Mouse (Mus musculus) ovary, postnatal 10 days (tissue): Measurements from ENCODE around the gene Tepsin.

Experiments used
- DNase-seq: peaks from one replicate; pipeline ENCODE4 v3.0.0; 2022; ENCODE audit warnings: low spot score

Gene Tepsin

DNA sequence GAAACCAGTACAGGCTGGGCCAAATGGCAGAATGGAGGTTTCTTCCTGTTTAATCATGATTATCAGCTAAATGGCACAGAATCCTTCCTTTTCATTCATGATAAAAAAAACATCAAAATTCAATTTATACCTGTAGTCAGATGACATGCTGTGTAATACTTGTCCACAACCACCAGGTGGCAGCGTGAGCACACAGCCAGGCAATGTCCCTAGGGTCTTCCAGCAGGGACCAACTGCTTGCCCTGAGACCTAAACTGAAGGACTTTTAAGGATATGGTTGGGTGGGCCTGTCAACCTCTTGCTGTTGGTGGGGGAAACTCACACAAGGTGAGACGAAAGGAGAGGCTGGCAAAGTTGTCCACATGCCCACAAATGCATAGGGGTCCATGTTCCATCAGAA is 12.5 kb upstream of the Tepsin start:
- DNase-seq, result no peak

DNA sequence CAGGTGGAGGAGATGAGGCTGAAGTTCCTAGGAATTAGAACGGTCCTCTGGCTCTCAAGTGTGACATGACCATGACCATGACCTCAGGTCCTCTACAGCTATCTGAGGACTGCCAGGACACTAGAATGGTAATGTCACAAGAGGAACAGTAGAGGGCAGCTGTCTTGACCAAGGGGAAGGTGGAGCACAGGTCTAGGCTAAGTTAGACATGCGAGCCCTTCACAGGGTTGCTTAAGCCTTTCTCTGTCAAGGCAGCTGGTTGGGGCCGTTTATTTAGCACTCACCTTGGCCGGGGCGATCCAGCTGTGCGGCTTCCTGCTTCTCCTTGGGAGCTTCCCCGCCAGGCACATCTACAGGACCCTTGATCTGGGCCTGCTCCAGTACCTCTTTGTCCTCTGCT is 12.0 kb upstream of the Tepsin start:
- DNase-seq, result no peak

DNA sequence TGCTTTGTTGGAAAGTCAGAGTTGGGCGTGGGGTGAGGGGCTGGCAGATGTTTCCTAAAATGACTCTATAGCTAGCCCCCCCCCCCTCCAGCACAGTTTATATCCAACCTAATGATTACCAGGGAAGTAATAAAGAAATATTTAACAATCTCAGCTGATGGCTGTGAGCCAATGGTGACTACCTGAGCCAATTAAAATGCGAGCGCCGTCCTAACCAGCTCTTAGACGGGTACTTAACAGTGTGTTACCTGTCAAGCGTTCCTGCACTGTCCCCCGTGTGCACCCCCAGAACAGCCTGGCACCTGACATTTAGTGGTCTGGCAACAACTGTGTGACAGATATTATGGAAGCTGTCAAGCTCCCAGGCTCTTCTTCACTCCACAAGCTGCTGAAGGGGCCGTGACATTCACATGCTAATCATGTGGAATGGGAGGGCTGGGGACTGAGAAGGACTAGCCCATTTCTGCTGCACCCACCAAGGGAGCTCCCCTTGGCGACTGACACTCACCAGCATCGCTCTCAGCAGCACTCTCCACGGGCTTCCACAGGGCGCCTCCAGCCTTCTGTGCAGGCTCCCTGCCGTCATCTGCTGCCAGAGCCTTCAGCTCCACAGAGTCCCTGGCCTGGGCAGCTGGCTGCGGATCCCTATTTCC is 11.2 kb upstream of the Tepsin start:
- DNase-seq, result no peak

DNA sequence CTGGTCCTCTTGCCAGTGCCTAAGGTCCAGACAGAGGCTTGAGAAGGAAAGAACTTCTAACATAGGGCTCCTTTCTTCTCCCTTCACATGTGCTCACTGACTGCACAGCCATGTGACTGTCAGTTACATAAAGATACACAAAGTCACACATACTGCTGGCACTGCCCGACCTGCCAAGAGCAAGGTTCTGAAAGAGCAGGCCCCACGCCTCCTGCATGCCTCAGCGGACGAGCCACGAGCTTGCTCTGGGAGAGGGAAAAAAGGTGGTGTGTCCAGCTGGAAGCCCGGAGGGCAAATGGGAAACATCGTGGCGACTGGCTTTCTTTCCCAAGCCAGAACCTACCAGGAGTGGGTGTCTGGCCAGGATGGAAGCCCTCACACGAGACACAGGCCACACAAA is 9.3 kb upstream of the Tepsin start:
- DNase-seq, result no peak

DNA sequence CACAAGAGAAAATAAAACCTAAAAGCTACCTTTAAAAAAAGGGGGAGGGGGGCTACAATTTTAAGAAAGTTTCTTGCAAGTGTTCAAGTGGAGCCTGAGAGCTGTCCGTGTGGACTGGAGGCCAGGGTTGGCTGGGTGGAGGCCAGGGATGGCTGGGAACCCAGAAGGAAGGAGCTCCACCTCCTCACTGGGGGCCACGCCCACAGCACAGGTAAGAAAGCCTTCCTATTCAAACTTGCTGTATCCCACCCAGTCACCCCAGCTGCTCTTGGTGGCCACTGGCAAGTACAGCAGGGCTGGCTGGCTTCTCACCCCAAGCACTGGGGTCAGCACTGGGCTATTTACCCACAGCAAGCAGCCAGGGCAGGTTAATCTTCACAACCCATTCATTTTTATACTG is 8.5 kb upstream of the Tepsin start:
- DNase-seq, result no peak

DNA sequence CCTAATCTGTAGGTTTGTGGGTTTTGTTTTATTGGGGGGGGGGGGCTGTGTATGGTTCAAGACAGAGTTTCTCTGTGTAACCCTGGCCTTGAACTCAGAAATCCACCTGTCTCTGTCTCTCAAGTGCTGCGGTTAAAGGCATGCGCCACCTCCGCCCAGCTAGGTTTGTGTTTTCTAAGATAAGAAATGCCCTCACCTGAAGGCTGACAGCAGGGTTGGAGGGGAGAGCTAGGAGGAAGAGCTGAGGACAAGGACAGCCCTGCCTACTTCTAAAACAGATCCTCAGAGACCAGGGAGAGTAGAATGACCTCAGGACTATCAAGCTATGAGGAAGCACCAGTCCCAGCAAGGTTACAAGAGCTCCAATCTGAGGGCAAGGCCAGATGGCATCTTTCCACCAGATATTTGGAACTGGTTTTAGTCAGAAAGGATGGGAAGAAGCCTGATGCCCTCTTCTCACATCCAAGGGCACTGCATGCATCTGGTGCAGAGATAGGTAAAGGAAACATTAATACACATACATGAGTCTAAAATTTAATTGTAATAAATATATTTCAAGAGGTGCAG is 5.0 kb upstream of the Tepsin start:
- no peak for DNase-seq

DNA sequence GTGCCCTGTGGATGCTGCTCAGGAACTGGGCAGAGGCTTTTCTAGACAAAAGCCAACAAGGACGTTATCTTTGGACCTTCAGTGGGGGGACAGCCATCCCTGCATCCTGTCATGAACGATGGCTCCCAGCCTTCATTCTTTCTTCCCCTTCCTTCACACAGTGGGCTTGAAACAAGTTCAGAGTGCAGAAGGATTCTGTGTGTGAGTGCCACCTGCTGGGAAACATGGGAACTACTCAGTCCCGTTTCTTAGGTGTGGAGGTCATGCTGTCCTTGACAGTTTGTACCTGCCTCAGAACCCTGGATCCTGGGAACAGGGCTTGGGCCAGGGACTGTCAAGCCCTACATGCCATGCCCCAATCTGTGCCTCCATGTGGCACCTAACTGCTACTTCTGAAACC is 2.5 kb upstream of the Tepsin start:
- DNase-seq, result peak; percentile 40

DNA sequence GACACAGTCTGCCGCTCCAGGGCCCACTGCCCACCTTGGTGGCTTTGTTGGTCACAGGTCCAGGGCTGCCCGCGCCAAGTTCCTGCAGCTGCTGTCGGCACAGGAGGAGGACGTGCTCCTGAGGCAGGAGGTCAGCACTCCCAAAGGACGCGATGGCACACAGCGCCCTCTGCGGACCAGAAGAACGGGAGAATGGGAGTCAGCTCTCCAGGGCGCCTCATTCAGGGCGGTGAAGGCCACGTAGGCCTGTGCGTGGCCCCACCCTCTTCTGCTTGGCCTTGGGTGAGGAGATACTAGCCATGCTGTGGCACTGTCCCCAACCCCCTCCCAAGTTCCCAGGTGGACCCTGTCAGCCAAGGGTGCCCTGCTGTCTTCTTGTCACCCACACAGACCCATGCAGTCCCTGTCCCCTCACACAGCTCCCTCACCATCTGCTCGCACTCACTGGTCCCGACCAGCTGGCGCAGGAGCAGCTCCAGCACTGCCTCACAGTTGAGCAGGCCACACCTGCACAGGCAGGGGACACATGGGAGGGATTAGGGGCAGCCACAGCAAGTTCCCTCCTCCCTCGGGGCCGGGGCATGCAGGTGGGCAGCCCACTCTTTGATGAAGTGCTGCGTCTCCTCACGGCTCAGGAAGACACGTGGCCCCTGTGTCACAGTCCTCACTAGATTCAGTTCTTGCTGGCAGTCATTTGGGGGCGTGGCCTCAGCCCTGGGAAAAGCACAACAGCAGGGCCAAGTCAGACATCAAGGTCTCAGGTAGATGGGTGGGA is 5.5 kb downstream of the Tepsin start:
- DNase-seq, result no peak

DNA sequence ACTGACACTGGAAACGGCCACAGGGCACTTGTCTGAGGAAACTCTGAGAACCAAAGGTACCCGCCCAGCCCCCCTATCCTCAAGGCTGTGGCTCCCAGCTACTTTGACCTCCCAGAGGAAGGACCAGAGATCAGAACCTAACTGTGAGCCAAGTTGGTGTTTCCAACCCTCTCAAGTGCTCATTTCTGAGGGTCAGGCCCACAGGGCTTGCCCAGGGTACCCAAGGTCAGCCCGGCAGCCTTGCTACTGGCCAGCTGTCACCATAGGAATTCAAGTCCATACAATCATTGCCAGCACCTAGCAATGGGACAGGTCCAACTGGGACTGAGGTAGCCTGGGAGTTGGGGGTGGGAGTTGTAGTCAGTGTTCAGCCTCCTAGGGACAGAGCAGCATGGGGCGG is 7.9 kb downstream of the Tepsin start:
- DNase-seq, result no peak

DNA sequence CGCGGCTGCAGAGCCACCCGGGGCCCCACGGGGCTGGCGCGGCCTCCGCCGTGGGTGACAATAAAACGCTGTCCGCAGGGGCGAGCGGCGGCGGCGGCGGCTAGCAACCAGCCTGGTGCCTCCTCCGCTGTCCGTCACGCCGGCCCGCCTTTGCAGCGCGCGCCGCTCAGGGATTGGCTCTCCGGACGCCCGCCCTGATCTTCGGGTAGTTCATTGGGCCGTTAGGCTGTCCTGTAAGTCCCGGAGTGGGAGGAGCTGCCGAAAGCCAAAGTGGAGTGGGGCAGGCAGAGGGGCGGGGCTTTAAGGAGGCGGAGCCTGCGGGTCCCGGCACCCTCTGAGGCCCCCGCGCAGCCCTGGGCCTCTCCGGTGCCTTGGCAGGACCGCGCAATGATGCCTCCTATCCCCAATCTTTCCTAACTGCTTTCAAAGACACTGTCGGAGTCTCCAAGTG is 11.8 kb downstream of the Tepsin start, which contains the start of gene Cep131:
Cep131 (minus strand) TSS at position 126 of the 451 bp plus-strand sequence.
- peak; percentile 88 for DNase-seq

DNA sequence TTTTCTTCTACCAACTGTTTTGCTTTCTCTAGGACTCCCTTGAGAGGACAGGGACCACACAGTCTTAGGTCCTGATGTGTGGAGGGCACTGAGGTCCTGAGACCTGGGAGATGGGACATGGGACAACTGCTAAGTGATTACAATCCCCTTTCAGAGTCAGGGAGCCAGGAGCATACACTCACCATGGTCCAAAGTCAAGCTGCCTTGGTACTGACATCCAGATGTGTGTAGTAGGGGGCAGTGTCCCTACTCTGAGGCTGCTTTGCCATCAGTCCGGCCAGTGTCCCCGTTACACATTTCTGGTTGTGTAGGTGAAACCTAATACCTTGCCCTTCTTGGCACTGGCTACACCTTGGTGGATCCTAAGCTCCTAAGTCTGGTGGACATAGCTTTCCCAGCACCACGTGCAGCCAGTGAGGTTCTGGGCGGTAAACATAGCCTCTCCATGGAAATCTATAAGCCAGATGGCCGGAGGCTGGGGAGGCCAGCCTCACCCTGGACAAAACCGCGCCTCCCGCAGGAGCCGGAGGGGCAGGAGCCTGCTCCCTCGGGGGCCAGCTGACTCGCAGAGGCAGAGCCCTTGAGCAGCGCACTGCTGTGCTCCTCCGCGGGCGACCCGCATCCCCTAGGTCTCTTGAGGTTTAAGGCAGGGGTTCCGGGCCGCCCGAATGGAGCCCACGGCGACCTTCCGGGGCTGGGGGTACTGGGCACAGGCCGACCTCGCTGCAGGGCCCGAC is 12.5 kb downstream of the Tepsin start:
- DNase-seq, result peak; percentile 15

DNA sequence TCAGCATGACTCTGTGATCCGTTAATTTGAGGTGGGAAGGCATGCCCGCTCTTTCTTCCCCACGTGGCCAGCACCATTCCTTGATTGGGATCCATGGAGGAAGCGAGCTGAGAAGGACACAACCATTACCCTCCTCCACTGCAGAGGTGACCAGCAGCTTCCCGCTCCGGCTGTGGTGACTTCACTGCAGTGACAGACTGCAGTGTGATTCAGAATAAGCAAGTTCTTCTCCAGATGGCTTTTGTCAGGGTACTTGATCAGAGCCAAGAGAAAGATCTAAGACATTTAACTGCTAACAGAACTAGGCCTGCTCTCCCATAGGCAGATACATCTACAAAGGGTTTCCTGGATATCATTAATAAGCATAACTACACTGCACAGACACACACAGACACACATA is 18.2 kb downstream of the Tepsin start:
- DNase-seq, result no peak

DNA sequence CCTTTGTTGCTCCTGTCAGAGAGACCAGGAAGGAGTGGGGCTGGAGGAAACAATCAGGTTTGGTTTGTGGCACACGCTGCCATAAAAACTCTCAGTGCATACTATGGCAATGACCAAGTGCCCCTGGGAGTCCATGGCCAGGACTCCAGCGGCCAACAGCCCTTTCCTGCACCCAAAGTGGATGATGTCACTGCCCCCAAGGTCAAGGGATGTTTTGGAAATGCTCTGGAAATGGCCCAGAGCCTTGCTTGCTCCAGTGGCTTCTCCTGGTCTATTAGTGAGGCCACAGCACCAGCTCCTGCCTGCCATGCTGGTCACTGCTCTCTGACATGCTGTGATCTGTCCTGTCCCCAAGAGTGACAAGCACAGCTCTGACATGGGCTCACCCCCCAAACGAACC is 22.3 kb downstream of the Tepsin start:
- no peak for DNase-seq

DNA sequence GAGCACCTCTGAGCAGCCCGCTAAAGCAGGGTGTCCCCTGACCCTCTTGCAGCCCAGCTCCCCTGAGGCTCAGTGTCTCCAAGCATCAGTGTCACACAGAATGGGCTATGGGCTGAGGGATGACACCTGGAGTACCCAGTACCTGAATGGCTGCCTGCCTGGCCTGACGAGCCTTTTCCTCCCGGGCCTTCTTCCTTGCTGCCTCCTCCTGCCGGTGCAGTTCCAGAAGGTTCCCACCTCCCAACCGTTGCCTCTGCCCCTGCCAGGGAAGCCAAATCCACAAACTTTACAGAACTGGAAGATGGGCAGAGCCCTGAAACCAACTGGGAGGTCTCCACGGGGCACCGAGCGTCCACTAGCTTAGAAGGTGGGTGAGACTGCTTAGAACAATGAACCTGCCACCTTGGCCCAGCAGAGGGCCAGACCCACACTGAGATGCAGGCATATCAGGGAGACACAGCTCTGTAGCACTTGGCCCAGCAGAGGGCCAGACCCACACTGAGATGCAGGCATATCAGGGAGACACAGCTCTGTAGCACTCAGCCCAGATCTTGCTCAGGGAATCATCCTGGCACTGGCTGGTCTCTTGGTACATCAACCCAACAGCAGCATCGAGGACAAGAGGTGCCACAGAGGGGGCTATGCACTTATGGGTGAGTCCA is 25.4 kb downstream of the Tepsin start:
- no peak for DNase-seq

DNA sequence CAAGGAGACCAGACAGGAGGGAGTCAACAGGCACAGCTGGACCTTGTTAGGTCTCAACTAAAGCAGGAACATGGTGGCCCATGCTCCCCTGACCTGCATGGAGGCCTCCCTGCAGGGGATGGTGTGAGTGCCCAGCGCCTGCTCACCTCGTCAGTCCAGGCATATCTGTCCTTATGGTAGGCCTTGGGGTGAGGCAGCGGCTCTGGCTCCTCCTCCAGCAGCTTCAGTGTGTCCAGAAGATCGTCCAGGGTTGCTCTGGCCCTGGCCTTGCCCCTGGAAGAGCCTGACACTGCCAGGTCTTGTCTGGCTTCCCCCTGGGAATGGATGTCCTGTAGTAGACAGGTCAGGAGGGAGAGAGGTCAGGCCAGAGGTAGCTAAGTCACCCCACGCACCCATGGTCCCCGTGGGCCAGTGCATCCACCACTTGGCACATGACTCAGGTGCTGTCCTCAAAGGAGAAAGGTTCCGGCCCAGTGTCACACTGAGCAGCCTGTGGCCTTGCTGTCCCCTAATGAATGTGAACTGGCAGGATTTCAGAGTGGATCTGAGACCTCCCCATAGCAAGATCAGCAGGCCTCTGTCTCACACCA is 26.7 kb downstream of the Tepsin start:
- no peak for DNase-seq

DNA sequence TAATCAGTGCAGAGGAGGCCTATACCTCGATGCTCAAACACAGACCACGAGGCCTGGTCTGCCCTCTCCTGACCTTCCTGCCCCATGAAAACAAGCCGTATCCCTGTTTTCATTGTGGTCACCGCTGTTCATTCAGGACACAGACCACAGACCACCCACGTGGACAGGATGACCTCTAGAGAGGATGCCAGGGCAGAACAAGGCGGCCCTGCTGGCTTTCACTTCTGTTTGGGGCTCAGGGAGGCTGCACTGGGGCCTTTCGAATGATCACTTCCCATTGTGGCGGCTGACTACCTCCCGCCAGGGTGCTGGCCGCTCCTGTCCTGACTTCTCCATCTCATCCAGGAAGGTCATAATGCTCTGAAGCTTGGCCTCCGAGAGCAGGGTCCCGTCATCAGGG is 27.5 kb downstream of the Tepsin start:
- no peak for DNase-seq

DNA sequence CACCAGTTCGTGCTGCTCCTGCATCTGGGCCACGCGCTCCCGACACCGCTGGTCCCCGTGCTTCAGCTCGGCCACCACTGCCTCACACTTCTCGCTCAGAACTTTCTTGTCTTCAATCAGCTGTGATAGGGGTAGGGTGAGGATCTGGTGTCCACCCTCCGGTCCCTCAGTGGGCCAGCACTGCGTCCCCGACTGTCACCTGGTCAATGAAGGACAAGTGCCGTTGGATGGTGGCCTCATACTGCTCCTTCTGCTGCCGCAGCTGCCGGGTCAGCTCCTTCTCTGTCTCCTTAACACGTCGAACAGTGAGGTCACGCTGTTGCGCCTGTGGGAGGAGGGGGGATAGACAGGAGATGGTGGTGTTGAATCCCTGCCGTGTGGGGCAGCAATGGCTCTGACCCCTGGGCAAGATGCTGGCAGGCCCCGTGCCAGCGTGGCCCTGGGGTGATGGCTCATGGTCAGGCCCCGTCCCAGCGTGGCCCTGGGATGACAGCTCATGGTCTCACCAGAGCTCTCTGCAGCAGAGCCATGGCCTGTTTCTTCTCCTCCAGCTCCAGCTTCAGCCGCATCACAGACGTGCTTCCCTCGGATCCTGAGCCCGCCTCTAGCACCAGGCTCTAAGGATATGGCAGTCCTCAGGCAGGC is 28.1 kb downstream of the Tepsin start:
- no peak for DNase-seq

DNA sequence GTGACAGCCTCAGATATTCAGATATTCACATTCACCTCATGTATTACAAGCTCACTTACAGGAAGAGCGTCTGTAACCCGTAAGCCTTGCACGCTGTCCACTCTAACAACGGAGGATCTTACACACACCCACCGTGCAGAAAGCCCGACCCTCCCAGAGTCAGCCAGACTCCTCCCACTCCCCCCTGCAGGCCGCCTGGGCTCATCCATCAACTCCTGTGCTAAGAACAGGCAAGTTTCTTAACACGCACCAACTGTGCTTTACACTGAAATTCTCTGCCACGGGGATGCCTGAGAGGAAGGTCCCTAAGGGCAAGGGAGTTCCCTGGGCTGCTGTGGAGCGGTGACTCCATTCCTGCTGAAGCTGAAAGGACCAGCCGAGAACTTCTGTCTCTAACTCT is 29.3 kb downstream of the Tepsin start:
- no peak for DNase-seq

DNA sequence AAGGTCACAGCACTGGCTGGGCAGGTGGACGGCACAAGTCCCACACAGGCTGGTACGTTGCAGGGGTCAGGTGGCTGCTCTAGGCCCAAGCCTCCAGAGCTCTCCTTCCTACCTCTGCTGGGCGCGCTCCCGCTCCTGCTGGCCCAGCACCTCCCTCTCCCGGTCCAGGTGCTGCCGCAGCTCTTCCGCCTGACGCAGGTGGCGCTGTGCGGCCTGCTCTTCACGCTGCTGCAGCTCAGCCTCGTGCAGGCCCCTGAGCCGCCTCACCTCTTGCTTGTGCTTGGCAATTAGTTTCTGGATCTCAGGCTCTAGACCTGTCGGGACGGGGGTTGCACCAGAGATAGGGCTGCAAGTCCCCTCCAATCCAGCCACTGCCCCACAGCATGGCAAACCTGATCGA is 30.7 kb downstream of the Tepsin start:
- no peak for DNase-seq

DNA sequence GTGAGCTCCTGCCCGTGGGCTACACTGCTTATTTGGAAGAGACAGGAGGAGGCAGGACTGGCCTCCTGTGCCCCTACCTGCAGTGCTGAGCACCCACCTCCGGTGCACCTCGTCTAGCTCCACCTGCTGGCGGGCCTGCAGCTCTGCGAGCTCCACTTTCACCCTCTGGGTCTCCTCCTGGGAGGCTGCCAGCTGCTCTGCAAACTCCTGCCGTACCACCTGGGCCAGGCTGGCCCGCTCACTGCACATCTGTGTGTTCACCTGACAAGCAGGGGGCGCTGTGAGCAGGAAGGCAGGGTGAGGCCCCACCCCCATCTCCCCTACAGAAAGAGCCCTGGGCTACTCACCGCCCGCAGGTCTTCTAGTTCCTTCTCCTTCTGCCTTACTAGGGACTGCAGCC is 33.2 kb downstream of the Tepsin start:
- no peak for DNase-seq

DNA sequence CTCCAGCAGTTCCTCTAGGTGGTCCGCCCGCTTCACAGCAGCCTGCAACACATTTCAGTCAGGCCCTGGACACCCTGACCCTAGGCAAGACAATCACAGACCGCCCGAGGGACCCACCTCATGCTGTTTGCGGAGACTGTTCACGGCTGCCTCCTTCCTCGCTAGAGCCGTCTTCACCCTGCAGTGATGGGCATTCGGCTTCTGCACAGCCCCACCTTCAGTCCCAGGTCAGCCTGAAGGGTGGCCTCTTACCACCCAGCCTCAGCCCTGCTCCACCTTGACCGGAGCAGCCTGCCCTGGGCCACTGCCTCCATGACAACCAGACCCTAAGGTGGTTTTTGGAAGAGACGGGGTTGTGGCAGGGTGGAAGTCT is 33.9 kb downstream of the Tepsin start:
- DNase-seq, result no peak
